Mouse (Mus musculus) megakaryocyte, embryonic 14.5 days (primary cell): ENCODE measurements around the gene Tmem120b. TPM values are rescaled to one million over a fixed set of nuclear protein-coding genes. Genes with fewer than 3 reads are reported as not detected.

Experiments
- H3K27me3 ChIP-seq: replicated peaks from 2 replicates; pipeline ENCODE3; 2012; ENCODE audit warnings: inconsistent platforms
- H3K36me3 ChIP-seq: replicated peaks from 2 replicates; pipeline ENCODE3; 2012; ENCODE audit warnings: low read length, inconsistent platforms, mixed read lengths
- H3K4me1 ChIP-seq: 2 replicates; pipeline ENCODE4 v1.6.1; 2012; ENCODE audit warnings: inconsistent platforms
- H3K4me3 ChIP-seq: replicated peaks from 2 replicates; pipeline ENCODE3; 2012; ENCODE audit warnings: moderate library complexity, mild to moderate bottlenecking, inconsistent platforms
- H3K9me3 ChIP-seq: 2 replicates; pipeline ENCODE4 v1.6.1; 2012; ENCODE audit warnings: inconsistent platforms
- FLI1 ChIP-seq: IDR thresholded peaks from 2 replicates; pipeline ENCODE4 v1.6.1; 2012; ENCODE audit warnings: low read length, inconsistent platforms, mixed read lengths
- GATA1 ChIP-seq: IDR thresholded peaks from 3 replicates; pipeline ENCODE4 v1.6.1; 2012; ENCODE audit warnings: mixed read lengths, low read length, inconsistent platforms, borderline replicate concordance
- polyA plus RNA-seq: library from polyadenylated mRNA; stranded (reverse); fragments of >175 nt; gene quantifications from 2 replicates; pipeline ENCODE4 v1.2.3, GENCODE M21; 2012; ENCODE audit warnings: low replicate concordance; ENCODE audit not compliant: insufficient read depth

The Tmem120b gene
- polyA plus RNA-seq, 1 experiment: 6.9 TPM

DNA sequence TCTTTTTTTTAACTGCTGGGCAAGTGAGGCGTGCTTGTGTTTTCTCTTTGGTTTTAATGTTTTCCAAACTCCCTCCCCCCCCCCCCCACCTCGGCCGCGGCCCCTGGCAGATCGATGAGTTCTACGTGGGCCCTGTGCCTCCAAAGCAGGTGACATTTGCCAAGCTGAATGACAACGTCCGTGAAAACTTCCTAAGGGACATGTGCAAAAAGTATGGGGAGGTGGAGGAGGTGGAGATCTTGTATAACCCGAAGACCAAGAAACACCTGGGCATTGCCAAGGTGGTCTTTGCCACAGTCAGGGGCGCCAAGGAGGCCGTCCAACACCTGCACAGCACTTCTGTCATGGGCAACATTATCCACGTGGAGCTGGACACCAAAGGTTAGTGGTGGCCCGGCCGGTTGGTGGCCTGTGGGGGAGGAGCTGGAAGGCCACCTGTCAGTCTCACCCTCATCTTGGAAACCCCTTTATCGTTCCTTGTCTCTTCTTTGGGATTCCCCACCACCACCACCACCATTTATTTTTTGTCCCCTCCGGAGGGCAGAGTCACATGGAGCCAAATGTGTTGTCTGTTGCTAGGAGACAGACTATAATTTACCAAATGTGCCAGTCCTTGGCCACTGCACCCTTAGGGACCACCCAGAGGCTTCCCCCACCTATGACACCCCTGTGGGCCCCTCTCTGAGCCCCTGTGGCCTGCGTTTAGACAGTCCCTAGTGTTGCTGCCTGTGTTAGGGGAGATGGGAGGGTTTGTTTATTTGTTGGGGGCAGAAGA is 75.9 kb downstream of the Tmem120b start:
- no peak for TF ChIP-seq GATA1
- TF ChIP-seq FLI1: no peak
- H3K4me3 ChIP-seq: peak overlapping the region; percentile 96
- peaks cover 56% of the 10 kb centered on the region for H3K4me1 ChIP-seq
- no peaks in the 10 kb centered on the region for H3K27me3 ChIP-seq
- peaks cover 56% of the 10 kb centered on the region for H3K36me3 ChIP-seq
- no peaks in the 10 kb centered on the region for H3K9me3 ChIP-seq

DNA sequence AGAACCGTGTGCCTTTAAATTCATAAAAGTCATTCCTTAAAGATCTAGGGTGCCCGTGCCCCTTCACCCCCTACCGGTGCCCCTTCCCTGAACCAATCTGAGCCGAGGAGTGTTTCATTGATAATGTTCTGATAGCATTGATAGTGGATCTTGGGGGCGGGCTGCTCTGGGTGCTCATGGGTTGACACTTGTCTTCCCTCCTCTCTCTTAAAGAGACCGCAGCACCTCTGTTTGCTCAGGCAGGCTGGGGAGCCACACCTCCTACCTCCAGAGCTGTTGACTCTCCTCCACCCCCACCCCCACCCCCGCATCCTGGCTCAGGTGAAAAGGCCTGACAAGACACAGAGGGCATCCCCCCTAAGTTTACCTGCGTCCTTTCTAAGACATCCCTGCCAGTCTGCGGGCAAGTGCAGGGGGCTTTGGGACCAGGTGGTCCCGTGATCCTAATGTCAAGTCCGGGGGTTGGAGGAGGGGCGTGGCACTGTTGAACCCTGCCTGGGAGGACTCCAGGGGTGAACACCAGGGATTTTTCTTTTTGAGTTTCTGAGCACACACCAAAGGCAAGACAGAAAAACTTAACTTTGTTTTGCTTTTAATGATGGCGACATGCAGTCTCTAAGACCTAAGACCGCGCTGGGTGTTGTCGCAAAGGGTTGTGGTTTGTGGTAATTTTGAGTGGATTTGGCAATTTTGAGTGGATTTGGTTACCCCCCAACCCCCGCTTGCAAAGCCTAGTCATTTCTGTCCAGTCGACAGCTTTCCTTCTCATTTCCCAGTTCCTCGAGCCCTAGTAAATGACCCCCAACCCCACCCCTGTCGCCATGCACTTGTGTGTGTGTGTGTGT is 76.8 kb downstream of the Tmem120b start:
- no peak for TF ChIP-seq FLI1
- TF ChIP-seq GATA1: no peak
- H3K9me3 ChIP-seq: no peaks in the 10 kb centered on the region
- peak overlapping the region; percentile 96 for H3K4me3 ChIP-seq
- H3K4me1 ChIP-seq: peaks cover 62% of the 10 kb centered on the region
- H3K27me3 ChIP-seq: no peaks in the 10 kb centered on the region
- peaks cover 59% of the 10 kb centered on the region for H3K36me3 ChIP-seq

DNA sequence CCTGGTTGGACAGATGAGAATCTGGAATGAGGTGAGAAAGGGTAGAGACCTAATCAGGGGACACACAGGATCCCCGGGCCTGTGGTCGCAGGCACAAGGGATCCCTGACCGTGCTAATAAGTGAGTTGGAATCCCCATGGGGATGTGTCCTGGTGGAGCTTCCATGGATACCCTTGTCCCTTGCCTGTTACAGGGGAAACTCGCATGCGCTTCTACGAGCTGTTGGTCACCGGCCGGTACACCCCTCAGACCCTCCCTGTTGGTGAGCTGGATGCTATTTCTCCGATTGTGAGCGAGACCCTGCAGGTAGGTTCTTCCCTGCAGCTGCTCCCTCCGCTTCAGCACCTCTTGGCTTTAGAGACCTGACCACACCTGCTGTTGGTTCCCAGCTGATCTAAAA is 78.1 kb downstream of the Tmem120b start:
- TF ChIP-seq FLI1 (no peak), GATA1 (no peak)
- peaks cover 76% of the 10 kb centered on the region for H3K4me1 ChIP-seq
- peaks cover 73% of the 10 kb centered on the region for H3K36me3 ChIP-seq
- no peaks in the 10 kb centered on the region for H3K27me3 ChIP-seq
- H3K4me3 ChIP-seq: peak overlapping the region; percentile 5
- no peaks in the 10 kb centered on the region for H3K9me3 ChIP-seq

DNA sequence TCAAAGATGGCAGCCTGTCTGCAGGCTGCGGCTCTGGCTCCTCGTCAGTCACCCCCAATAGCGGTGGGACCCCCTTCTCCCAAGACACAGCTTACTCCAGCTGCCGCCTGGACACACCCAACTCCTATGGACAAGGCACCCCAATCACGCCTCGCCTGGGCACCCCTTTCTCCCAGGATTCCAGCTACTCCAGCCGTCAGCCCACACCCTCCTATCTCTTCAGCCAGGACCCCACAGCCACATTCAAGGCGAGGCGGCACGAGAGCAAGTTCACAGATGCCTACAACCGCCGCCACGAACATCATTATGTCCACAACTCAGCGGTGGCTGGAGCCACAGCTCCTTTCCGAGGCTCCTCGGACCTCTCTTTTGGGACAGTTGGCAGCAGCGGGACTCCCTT is 79.4 kb downstream of the Tmem120b start:
- no peaks in the 10 kb centered on the region for H3K27me3 ChIP-seq
- peaks cover 87% of the 10 kb centered on the region for H3K4me1 ChIP-seq
- peaks cover 84% of the 10 kb centered on the region for H3K36me3 ChIP-seq

DNA sequence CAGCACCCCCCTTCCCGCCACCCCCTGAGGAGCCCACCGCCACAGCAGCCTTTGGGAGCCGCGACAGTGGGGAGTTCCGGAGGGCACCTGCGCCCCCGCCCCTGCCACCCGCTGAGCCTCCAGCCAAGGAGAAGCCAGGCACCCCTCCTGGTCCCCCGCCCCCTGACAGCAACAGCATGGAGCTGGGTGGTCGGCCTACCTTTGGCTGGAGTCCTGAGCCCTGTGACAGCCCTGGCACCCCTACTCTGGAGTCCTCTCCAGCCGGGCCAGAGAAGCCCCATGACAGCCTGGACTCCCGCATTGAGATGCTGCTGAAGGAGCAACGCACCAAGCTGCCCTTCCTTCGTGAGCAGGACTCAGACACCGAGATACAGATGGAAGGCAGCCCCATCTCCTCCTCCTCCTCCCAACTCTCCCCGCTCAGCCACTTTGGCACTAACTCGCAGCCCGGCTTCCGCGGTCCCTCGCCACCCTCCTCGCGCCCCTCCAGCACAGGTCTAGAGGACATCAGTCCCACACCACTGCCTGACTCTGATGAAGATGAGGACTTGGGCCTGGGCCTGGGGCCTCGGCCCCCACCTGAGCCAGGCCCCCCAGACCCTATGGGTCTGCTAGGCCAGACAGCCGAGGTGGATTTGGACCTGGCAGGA is 80.0 kb downstream of the Tmem120b start:
- peaks cover 93% of the 10 kb centered on the region for H3K4me1 ChIP-seq
- TF ChIP-seq GATA1 (no peak), FLI1 (no peak)
- H3K36me3 ChIP-seq: peaks cover 91% of the 10 kb centered on the region

More for the DNA sequence above, 79.4 kb downstream of the Tmem120b start:
- Histone ChIP-seq H3K4me3 (no peak overlapping the region), H3K9me3 (no peaks in the 10 kb centered on the region)
- TF ChIP-seq FLI1 (no peak), GATA1 (no peak)

DNA sequence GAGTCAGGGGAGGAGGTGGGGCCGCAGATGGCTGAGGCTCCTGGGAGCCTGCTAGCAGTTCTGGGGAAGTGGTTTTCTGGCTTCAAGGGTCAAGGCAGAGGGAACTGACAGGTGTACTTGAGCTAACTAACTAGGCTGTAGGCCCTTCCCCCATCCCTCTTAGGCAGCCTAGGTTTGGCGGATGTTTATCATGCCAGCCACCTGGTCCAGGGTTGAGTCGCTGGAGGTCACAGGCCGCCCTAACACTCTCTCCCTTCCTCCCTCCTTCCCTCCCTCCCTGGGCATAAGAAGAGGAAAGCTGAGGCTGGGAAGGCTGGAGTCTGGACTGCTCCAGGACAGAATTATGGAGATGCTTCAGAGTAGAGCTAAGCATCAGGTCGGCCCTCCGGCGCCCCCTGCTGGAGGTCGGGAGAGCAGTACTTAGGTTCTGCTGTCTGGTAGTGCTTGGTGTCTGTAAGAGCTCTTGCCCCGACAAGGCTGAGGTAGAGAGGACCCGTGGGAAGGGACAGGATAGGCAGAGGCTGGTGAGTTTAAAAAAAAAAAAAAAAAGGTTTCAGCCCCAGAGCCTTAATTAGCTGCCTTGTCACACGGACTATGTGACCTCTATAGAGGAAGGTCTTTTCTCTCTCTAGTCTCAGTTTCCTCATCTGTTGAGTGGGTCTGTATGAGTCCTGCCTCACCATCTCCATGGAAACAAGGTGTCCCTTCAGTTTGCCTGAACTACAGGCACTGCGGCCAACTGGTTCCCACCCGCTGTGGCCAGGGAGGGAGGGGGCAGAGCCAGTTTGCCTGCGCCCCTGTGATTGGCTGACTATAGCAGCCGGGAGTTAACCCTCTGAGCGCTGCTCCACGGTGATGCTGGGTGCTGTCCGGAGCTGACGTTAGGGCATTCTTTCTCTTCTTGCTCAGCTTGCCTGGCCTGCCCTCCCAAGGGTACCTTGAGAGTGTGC is 81.5 kb downstream of the Tmem120b start:
- H3K27me3 ChIP-seq: no peaks in the 10 kb centered on the region
- H3K9me3 ChIP-seq: no peaks in the 10 kb centered on the region
- TF ChIP-seq FLI1: no peak
- no peak for TF ChIP-seq GATA1
- H3K4me3 ChIP-seq: peak overlapping the region; percentile 90
- H3K36me3 ChIP-seq: peaks cover 98% of the 10 kb centered on the region
- peaks cover 88% of the 10 kb centered on the region for H3K4me1 ChIP-seq

More for the DNA sequence above, 80.0 kb downstream of the Tmem120b start:
- Histone ChIP-seq H3K9me3 (no peaks in the 10 kb centered on the region), H3K4me3 (peak overlapping the region; percentile 90), H3K27me3 (no peaks in the 10 kb centered on the region)

DNA sequence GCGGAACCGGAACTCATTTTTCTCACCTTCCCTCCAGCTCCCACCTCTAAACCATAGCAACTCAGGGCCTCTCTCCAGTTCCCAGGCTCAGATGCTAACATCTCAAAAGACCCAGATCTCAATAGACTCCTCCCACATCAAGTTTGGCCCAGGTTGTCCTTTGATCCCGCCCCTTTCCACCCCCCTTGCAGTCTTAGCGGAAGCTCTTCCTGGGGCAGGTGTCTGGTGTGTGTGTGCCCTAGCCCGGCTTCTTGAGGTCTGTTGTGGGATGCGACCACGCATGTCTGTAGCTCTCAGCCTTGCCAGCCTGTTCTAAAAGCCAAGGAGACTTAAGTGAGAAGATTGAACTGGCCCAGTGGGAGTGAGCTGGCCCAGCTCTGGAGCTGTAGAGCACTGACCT is 82.4 kb downstream of the Tmem120b start:
- TF ChIP-seq GATA1 (no peak), FLI1 (no peak)
- Histone ChIP-seq H3K9me3 (no peaks in the 10 kb centered on the region), H3K4me1 (peaks cover 79% of the 10 kb centered on the region), H3K4me3 (peak overlapping the region; percentile 90), H3K36me3 (peaks cover 96% of the 10 kb centered on the region), H3K27me3 (no peaks in the 10 kb centered on the region)

DNA sequence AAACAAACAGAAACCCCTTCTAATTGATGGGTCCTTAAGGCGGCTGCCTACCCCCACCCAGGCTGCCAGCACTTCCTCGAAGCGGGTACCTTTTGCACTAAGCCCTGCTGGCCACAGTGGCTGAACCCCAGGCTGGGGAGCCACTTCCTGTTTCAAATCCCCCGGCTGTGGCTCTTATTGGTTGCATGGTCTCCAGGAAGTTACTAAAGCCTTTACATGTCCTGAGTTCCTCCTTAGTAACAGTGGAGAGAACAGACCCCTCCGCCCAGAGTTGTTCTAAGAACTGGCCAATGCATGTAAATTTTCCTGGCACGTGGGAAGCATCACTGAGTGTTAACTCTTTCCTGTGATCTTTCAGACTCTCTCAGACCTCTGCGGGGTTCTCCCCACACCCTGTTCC is 82.9 kb downstream of the Tmem120b start:
- H3K4me3 ChIP-seq: peak overlapping the region; percentile 90
- peaks cover 74% of the 10 kb centered on the region for H3K4me1 ChIP-seq
- H3K9me3 ChIP-seq: no peaks in the 10 kb centered on the region
- TF ChIP-seq FLI1 (no peak), GATA1 (no peak)
- H3K27me3 ChIP-seq: no peaks in the 10 kb centered on the region
- H3K36me3 ChIP-seq: peaks cover 95% of the 10 kb centered on the region
